Mouse (Mus musculus): ENCODE measurements at regions not wholly inside any gene's neighbourhood (a gene's known extent, or its start where the extent isn't known, plus 50 kb on each side); places are given as distances from the start of the nearest gene placed in this dataset.
A peak's percentile ranks its signal among the peaks of the same experiment; 100 is the strongest.

GRCm38 (mm10) chr3:52531686-52532351 is 263.7 kb downstream of the Foxo1 start:
- no peak for TF ChIP-seq EP300 (IDR thresholded peaks at IDR 0.05; ENCODE audit: low read depth)
- no peak for TF ChIP-seq CTCF (IDR thresholded peaks at IDR 0.05; ENCODE audit: low read depth)
- Histone ChIP-seq H3K4me1 (ENCODE audit: insufficient read depth) (peaks cover 17% of the 10 kb centered on the region), H3K27ac (ENCODE audit: low read depth) (no peak overlapping the region), H3K27me3 (ENCODE audit: insufficient read depth, low read length) (no peaks in the 10 kb centered on the region), H3K9ac (replicated peaks) (no peak overlapping the region), H3K4me2 (ENCODE audit: low read depth, low read length) (no peak overlapping the region), H3K4me3 (ENCODE audit: low read depth, low read length) (no peak overlapping the region), H3K36me3 (replicated peaks; ENCODE audit: insufficient read depth, low read length) (no peaks in the 10 kb centered on the region), H3K9me3 (ENCODE audit: low read length) (no peaks in the 10 kb centered on the region)
- DNase-seq (no peak), ATAC-seq (no peak)
- 70% methylated on average over 8 of the region's 8 CpGs for WGBS (ENCODE audit: insufficient replicate concordance)

- Histone ChIP-seq H3K4me1 (ENCODE audit: insufficient read depth) (peaks cover 17% of the 10 kb centered on the region), H3K9me3 (ENCODE audit: low read length) (no peaks in the 10 kb centered on the region), H3K27me3 (ENCODE audit: insufficient read depth, low read length) (no peaks in the 10 kb centered on the region), H3K9ac (replicated peaks) (no peak overlapping the region), H3K4me3 (ENCODE audit: low read depth, low read length) (no peak overlapping the region), H3K4me2 (ENCODE audit: low read depth, low read length) (no peak overlapping the region), H3K36me3 (replicated peaks; ENCODE audit: insufficient read depth, low read length) (no peaks in the 10 kb centered on the region), H3K27ac (ENCODE audit: low read depth) (no peak overlapping the region)
- no peak for DNase-seq
- no peak for ATAC-seq
- 66% methylated on average over 7 of the region's 7 CpGs for WGBS (ENCODE audit: insufficient replicate concordance)
- no peak for TF ChIP-seq CTCF (IDR thresholded peaks at IDR 0.05; ENCODE audit: low read depth)
- no peak for TF ChIP-seq EP300 (IDR thresholded peaks at IDR 0.05; ENCODE audit: low read depth)
Observed at GRCm38 (mm10) chr3:52530406-52530970, 262.4 kb downstream of the Foxo1 start.

GRCm38 (mm10) chr3:52529136-52529535 is 261.0 kb downstream of the Foxo1 start:
- Histone ChIP-seq H3K27ac (ENCODE audit: low read depth) (peak overlapping the region; percentile 68), H3K27me3 (ENCODE audit: insufficient read depth, low read length) (no peaks in the 10 kb centered on the region), H3K4me2 (ENCODE audit: low read depth, low read length) (no peak overlapping the region), H3K4me3 (ENCODE audit: low read depth, low read length) (no peak overlapping the region), H3K4me1 (ENCODE audit: insufficient read depth) (peaks cover 17% of the 10 kb centered on the region), H3K36me3 (replicated peaks; ENCODE audit: insufficient read depth, low read length) (no peaks in the 10 kb centered on the region), H3K9me3 (ENCODE audit: low read length) (no peaks in the 10 kb centered on the region), H3K9ac (replicated peaks) (no peak overlapping the region)
- WGBS (ENCODE audit: insufficient replicate concordance) = 57% methylated on average over 6 of the region's 6 CpGs
- ATAC-seq (peak; percentile 28), DNase-seq (peak; percentile 52)
- TF ChIP-seq CTCF (IDR thresholded peaks at IDR 0.05; ENCODE audit: low read depth) (no peak), EP300 (IDR thresholded peaks at IDR 0.05; ENCODE audit: low read depth) (peak; percentile 77)

GRCm38 (mm10) chr3:52528521-52528920 is 260.4 kb downstream of the Foxo1 start:
- Histone ChIP-seq H3K27ac (ENCODE audit: low read depth) (peak overlapping the region; percentile 68), H3K4me1 (ENCODE audit: insufficient read depth) (peaks cover 17% of the 10 kb centered on the region), H3K36me3 (replicated peaks; ENCODE audit: insufficient read depth, low read length) (no peaks in the 10 kb centered on the region), H3K4me3 (ENCODE audit: low read depth, low read length) (no peak overlapping the region), H3K4me2 (ENCODE audit: low read depth, low read length) (no peak overlapping the region), H3K9me3 (ENCODE audit: low read length) (no peaks in the 10 kb centered on the region), H3K9ac (replicated peaks) (no peak overlapping the region), H3K27me3 (ENCODE audit: insufficient read depth, low read length) (no peaks in the 10 kb centered on the region)
- 82% methylated on average over 7 of the region's 7 CpGs for WGBS (ENCODE audit: insufficient replicate concordance)
- no peak for DNase-seq
- TF ChIP-seq CTCF (IDR thresholded peaks at IDR 0.05; ENCODE audit: low read depth) = no peak
- TF ChIP-seq EP300 (IDR thresholded peaks at IDR 0.05; ENCODE audit: low read depth) = no peak
- no peak for ATAC-seq

- DNase-seq (no peak), ATAC-seq (no peak)
- Histone ChIP-seq H3K4me1 (ENCODE audit: insufficient read depth) (peaks cover 17% of the 10 kb centered on the region), H3K27ac (ENCODE audit: low read depth) (peak overlapping the region; percentile 84), H3K4me2 (ENCODE audit: low read depth, low read length) (no peak overlapping the region), H3K9ac (replicated peaks) (no peak overlapping the region), H3K9me3 (ENCODE audit: low read length) (no peaks in the 10 kb centered on the region), H3K36me3 (replicated peaks; ENCODE audit: insufficient read depth, low read length) (no peaks in the 10 kb centered on the region), H3K4me3 (ENCODE audit: low read depth, low read length) (no peak overlapping the region), H3K27me3 (ENCODE audit: insufficient read depth, low read length) (no peaks in the 10 kb centered on the region)
- TF ChIP-seq CTCF (IDR thresholded peaks at IDR 0.05; ENCODE audit: low read depth) = no peak
- no peak for TF ChIP-seq EP300 (IDR thresholded peaks at IDR 0.05; ENCODE audit: low read depth)
- 69% methylated on average over 3 of the region's 3 CpGs for WGBS (ENCODE audit: insufficient replicate concordance)
Observed at GRCm38 (mm10) chr3:52527781-52528180, 259.6 kb downstream of the Foxo1 start.

GRCm38 (mm10) chr3:52527010-52527754 is 259.0 kb downstream of the Foxo1 start:
- 46% methylated on average over 14 of the region's 14 CpGs for WGBS (ENCODE audit: insufficient replicate concordance)
- TF ChIP-seq EP300 (IDR thresholded peaks at IDR 0.05; ENCODE audit: low read depth) (0 out of 2 replicates have a peak, but pooled peaks have one; percentile 42), CTCF (IDR thresholded peaks at IDR 0.05; ENCODE audit: low read depth) (no peak)
- Histone ChIP-seq H3K9me3 (ENCODE audit: low read length) (no peaks in the 10 kb centered on the region), H3K9ac (replicated peaks) (no peak overlapping the region), H3K27ac (ENCODE audit: low read depth) (peak overlapping the region; percentile 84), H3K27me3 (ENCODE audit: insufficient read depth, low read length) (no peaks in the 10 kb centered on the region), H3K36me3 (replicated peaks; ENCODE audit: insufficient read depth, low read length) (no peaks in the 10 kb centered on the region), H3K4me3 (ENCODE audit: low read depth, low read length) (no peak overlapping the region), H3K4me1 (ENCODE audit: insufficient read depth) (peaks cover 17% of the 10 kb centered on the region), H3K4me2 (ENCODE audit: low read depth, low read length) (no peak overlapping the region)
- DNase-seq (peak; percentile 65), ATAC-seq (peak; percentile 87)

Data from liver, postnatal 0 days (tissue).